Mouse (Mus musculus) spleen, adult 2 months (tissue): ENCODE data around the gene Ptprb.

Source experiments
- CTCF ChIP-seq: fragments of 200-500 bp; IDR thresholded peaks from 2 replicates; pipeline ENCODE4 v1.5.1; 2011; ENCODE audit warnings: mild to moderate bottlenecking, inconsistent platforms; ENCODE audit not compliant: insufficient read depth, insufficient read length, insufficient replicate concordance; ENCODE audit errors: extremely low read depth
- POLR2A ChIP-seq: fragments of 200-500 bp; IDR thresholded peaks from 2 replicates; pipeline ENCODE4 v1.6.1; 2011; ENCODE audit warnings: low read depth, low read length, inconsistent platforms

- TF ChIP-seq CTCF, result no peak
- TF ChIP-seq POLR2A, result no peak
Measured at GRCm38 (mm10) chr10:116288130-116288529, 12.8 kb downstream of the Ptprb start.
